Comparison of ENCODE assay signal across 26 mouse cellular contexts in the genomic region with DNA sequence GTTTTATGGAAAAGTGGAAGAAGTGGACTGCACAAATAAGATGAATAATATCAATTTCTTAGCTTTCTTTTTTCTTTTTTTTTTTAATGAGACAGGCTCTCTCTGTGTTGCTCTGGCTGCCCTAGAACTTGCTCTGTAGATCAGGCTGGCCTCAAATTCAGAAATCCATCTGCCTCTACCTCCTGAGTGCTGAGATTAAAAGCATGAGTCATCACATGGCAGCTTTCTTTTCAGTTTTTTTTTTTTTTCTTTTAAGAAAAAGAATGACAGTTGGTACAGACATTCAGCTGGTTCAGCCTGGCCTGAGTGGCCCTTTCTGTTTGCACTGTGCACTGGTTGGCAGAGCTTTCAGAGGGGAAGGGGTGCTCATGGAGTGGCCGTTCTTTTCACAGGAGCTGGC.
"Had no signal": no experiment of that assay in that cellular context is flagged by ENCODE, and none has a peak within 500 bp of the region (broad histone marks: within the 10 kb centered on the region; RNA-seq: fewer than 3 reads in every experiment).

No protein-coding gene starts in this region.

- H3K9ac ChIP-seq: heart, embryonic 12.5 days; hindbrain, embryonic 12.5 days; hindbrain, embryonic 14.5 days; limb, embryonic 12.5 days; liver, embryonic 13.5 days; liver, embryonic 15.5 days had no signal

- DNase-seq: gastrocnemius, adult 2 months; gastrocnemius, postnatal 10 days; gastrocnemius, postnatal 25 days; heart, adult 18-20 months; heart, postnatal 10 days; heart, postnatal 4 days; kidney, adult 18-20 months; kidney, adult 8-10 months; kidney, postnatal 10 days; kidney, postnatal 25 days; kidney, postnatal 4 days; layer of hippocampus, adult 9-11 months; liver; liver, embryonic 13.5 days had no signal

- H3K9me3 ChIP-seq: heart, embryonic 10.5 days; heart, embryonic 12.5 days; hindbrain, embryonic 10.5 days; hindbrain, embryonic 12.5 days; limb, embryonic 10.5 days; limb, embryonic 12.5 days; liver, embryonic 13.5 days; liver, embryonic 15.5 days had no signal

- ATAC-seq: hindbrain, embryonic 16.5 days; intestine, postnatal 0 days had no signal

- H3K27ac ChIP-seq: gastrocnemius, adult 2 months; heart, embryonic 10.5 days; hindbrain, embryonic 10.5 days; hindbrain, embryonic 12.5 days; hindbrain, embryonic 14.5 days; left cerebral cortex, adult 2 months; limb, embryonic 10.5 days; limb, embryonic 12.5 days; liver, embryonic 13.5 days; liver, embryonic 15.5 days had no signal

- H3K4me2 ChIP-seq: heart, embryonic 12.5 days; hindbrain, embryonic 12.5 days; hindbrain, embryonic 14.5 days; limb, embryonic 12.5 days; liver, embryonic 11.5 days; liver, embryonic 13.5 days; liver, embryonic 15.5 days had no signal

- H3K4me3 ChIP-seq: gastrocnemius, adult 2 months; heart, embryonic 10.5 days; heart, embryonic 12.5 days; hindbrain, embryonic 10.5 days; hindbrain, embryonic 12.5 days; left cerebral cortex, adult 2 months; limb, embryonic 10.5 days; limb, embryonic 12.5 days; liver, embryonic 13.5 days; liver, embryonic 15.5 days had no signal

- H3K4me1 ChIP-seq: heart, embryonic 10.5 days; liver, embryonic 13.5 days; liver, embryonic 15.5 days had no signal

- H3K27me3 ChIP-seq: heart, embryonic 12.5 days; hindbrain, embryonic 12.5 days; limb, embryonic 12.5 days; liver, embryonic 13.5 days; liver, embryonic 15.5 days had no signal
